In the genomic region with DNA sequence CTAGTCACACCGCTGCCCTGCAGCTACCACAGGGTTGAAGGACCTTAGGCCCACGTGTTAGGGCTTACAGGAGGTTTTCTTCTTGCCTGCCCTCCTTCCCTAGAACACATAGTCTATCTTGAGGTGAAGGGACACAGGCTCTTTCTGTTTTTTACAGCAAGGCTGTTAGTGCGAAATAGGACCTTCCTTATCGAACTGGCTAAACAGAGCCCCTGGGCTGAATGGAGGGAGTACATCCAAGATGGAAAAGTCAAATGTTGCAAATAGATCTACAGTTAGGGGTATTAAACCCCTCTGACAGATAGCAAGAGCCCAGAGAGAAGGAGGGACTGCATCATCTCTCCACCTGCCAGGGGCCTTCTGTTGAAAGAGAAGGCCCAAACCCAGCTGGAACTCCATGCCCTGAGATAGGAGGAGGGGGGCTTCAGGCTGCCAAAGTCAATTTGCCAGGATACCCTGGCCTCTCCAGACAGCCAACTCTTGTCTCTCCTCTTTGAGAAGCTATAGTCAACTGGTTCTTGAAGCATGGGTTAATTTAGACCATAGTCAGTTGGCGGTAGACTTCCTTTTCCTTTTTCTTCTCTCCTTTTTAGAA, we compare ENCODE assay signal across 13 mouse cellular contexts. TPM values are rescaled to one million over a fixed set of nuclear protein-coding genes. Genes with fewer than 3 reads are reported as not detected.
DNase-seq lines count a peak whose midpoint lies in the region; ATAC-seq and TF ChIP-seq lines count a peak whose summit lies in the region.
"Had no signal": no experiment of that assay in that cellular context is flagged by ENCODE, and none has a peak within 500 bp of the region (broad histone marks: within the 10 kb centered on the region; RNA-seq: fewer than 3 reads in every experiment).

No protein-coding gene starts in this region.

- no peak overlapping the region for H3K9ac ChIP-seq in limb, embryonic 12.5 days (replicated peaks)
- H3K9ac ChIP-seq in stomach, embryonic 15.5 days: no peak overlapping the region
- H3K9ac ChIP-seq: liver, postnatal 0 days had no signal

- H3K27ac ChIP-seq in cerebellum, adult 2 months (ENCODE audit: insufficient read depth, low read length): no peak overlapping the region
- peak overlapping the region; percentile 86 for H3K27ac ChIP-seq in layer of hippocampus, adult 2 months
- no peak overlapping the region for H3K27ac ChIP-seq in limb, embryonic 12.5 days
- H3K27ac ChIP-seq in stomach, embryonic 15.5 days: no peak overlapping the region

- no peaks in the 10 kb centered on the region for H3K36me3 ChIP-seq in limb, embryonic 12.5 days
- H3K36me3 ChIP-seq in stomach, embryonic 15.5 days: no peaks in the 10 kb centered on the region

- no peak for TF ChIP-seq CTCF in cerebellum, adult 2 months (IDR thresholded peaks at IDR 0.05; ENCODE audit: borderline replicate concordance, insufficient read depth, low read depth, low read length)
- no peak for TF ChIP-seq CTCF in layer of hippocampus, adult 2 months (conservative IDR thresholded peaks at IDR 0.05)

- no peak for DNase-seq in cerebellum, adult 2 months
- DNase-seq in cerebellum, postnatal 36 days: no peak
- no peak for DNase-seq in layer of hippocampus, adult 2 months (ENCODE audit: low spot score in 2 of 2)
- DNase-seq in layer of hippocampus, postnatal 10 days (ENCODE audit: low spot score in 2 of 2): no peak
- DNase-seq in thymus, postnatal 4 days: no peak
- DNase-seq in kidney, postnatal 14 days: no peak
- DNase-seq: liver, postnatal 0 days had no signal

- no peaks in the 10 kb centered on the region for H3K9me3 ChIP-seq in limb, embryonic 12.5 days
- H3K9me3 ChIP-seq in stomach, embryonic 15.5 days: no peaks in the 10 kb centered on the region

- H3K4me3 ChIP-seq in cerebellum, adult 2 months (replicated peaks; ENCODE audit: insufficient read depth, low read depth, low read length): peak overlapping the region; percentile 57
- H3K4me3 ChIP-seq in layer of hippocampus, adult 2 months: no peak overlapping the region; the same call in 1 of the 2 replicates
- H3K4me3 ChIP-seq in limb, embryonic 12.5 days (replicated peaks): peak overlapping the region; percentile 48; the same call in 1 of the 2 replicates
- H3K4me3 ChIP-seq in stomach, embryonic 15.5 days (replicated peaks): no peak overlapping the region

- no peak for TF ChIP-seq POLR2A in cerebellum, adult 2 months (IDR thresholded peaks at IDR 0.05; ENCODE audit: borderline replicate concordance, insufficient read depth, low read length)

- H3K27me3 ChIP-seq in cerebellum, adult 2 months (ENCODE audit: control insufficient read depth, insufficient read depth, low read length): no peaks in the 10 kb centered on the region
- peaks cover 59% of the 10 kb centered on the region for H3K27me3 ChIP-seq in limb, embryonic 12.5 days
- peaks cover 79% of the 10 kb centered on the region for H3K27me3 ChIP-seq in stomach, embryonic 15.5 days (replicated peaks)

- H3K4me2 ChIP-seq in limb, embryonic 12.5 days: peak overlapping the region; percentile 94
- peak overlapping the region; percentile 62; the same call in 1 of the 2 replicates for H3K4me2 ChIP-seq in stomach, embryonic 15.5 days

- no peak for ATAC-seq in limb, embryonic 12.5 days (ENCODE audit: insufficient number of reproducible peaks, insufficient read depth, low FRiP score, low TSS enrichment, low read depth)
- ATAC-seq in stomach, embryonic 15.5 days (ENCODE audit: insufficient read depth, low FRiP score, low read depth): no peak
- ATAC-seq: inflammation-experienced regulatory T-cells, adult 6 months; liver, postnatal 0 days had no signal

- H3K4me1 ChIP-seq in cerebellum, adult 2 months (ENCODE audit: control insufficient read depth, insufficient read depth, low read length): peaks cover 21% of the 10 kb centered on the region
- peaks cover 45% of the 10 kb centered on the region for H3K4me1 ChIP-seq in limb, embryonic 12.5 days (replicated peaks)
- peaks cover 15% of the 10 kb centered on the region for H3K4me1 ChIP-seq in stomach, embryonic 15.5 days

- 66% methylated on average over 5 of the region's 5 CpGs for WGBS in cerebellum, adult 2 months
- WGBS in limb, embryonic 12.5 days: 61% methylated on average over 5 of the region's 5 CpGs
- 59% methylated on average over 5 of the region's 5 CpGs for WGBS in stomach, embryonic 15.5 days

RNA-seq across cellular contexts. Expression of gene Gm5089, which starts 0.7 kb away (rescaled TPM):
- 0.49 TPM in 2 replicates for polyA plus RNA-seq in cerebellum, adult 2 months (2012; rRNA removed)
- under 1 TPM; 0.17 to 0.36 TPM for total RNA-seq in layer of hippocampus, adult 2 months (2021)
- total RNA-seq in layer of hippocampus, postnatal 10 days (2021): under 1 TPM; 0.23 to 0.38 TPM
- polyA plus RNA-seq in limb, embryonic 12.5 days (2016; fragmentation: Nextera tagmentation; extraction: Ambion mirVana): 0.14 and 0.23 TPM in 2 replicates
- polyA plus RNA-seq in stomach, embryonic 15.5 days (2015; fragmentation: Nextera tagmentation; extraction: Ambion mirVana): 0.06 TPM in 1 of 2 replicates, not detected in the other
- total RNA-seq: adrenal gland, postnatal 25 days had no signal
- polyA plus RNA-seq: inflammation-experienced regulatory T-cells, adult 6 months; liver, postnatal 0 days had no signal

RNA-seq across cellular contexts. Expression of gene Zic5, which starts 13.8 kb away (rescaled TPM):
- 27.5 and 30.4 TPM in 2 replicates for polyA plus RNA-seq in cerebellum, adult 2 months (2012; rRNA removed)
- 1 to 10 TPM; 3.9 to 4.4 TPM for total RNA-seq in layer of hippocampus, adult 2 months (2021)
- 1 to 10 TPM; 4.3 to 5.4 TPM for total RNA-seq in layer of hippocampus, postnatal 10 days (2021)
- 8.0 TPM in 2 replicates for polyA plus RNA-seq in limb, embryonic 12.5 days (2016; fragmentation: Nextera tagmentation; extraction: Ambion mirVana)
- not detected in 2 replicates for polyA plus RNA-seq in stomach, embryonic 15.5 days (2015; fragmentation: Nextera tagmentation; extraction: Ambion mirVana)
- total RNA-seq: adrenal gland, postnatal 25 days had no signal
- polyA plus RNA-seq: liver, postnatal 0 days had no signal

RNA-seq across cellular contexts. Expression of gene Zic2, which starts 23.6 kb away (rescaled TPM):
- polyA plus RNA-seq in cerebellum, adult 2 months (2012; rRNA removed): 157 and 186 TPM in 2 replicates
- 10 to 100 TPM; 17.7 to 21.9 TPM for total RNA-seq in layer of hippocampus, adult 2 months (2021)
- total RNA-seq in layer of hippocampus, postnatal 10 days (2021): 10 to 100 TPM; 23.7 to 25.4 TPM
- 6.2 and 8.0 TPM in 2 replicates for polyA plus RNA-seq in limb, embryonic 12.5 days (2016; fragmentation: Nextera tagmentation; extraction: Ambion mirVana)
- polyA plus RNA-seq in stomach, embryonic 15.5 days (2015; fragmentation: Nextera tagmentation; extraction: Ambion mirVana): not detected in 2 replicates
- total RNA-seq: adrenal gland, postnatal 25 days had no signal
- polyA plus RNA-seq: inflammation-experienced regulatory T-cells, adult 6 months; liver, postnatal 0 days had no signal

RNA-seq across cellular contexts. Expression of gene Gm10837, which starts 38.7 kb away (rescaled TPM):
- polyA plus RNA-seq in cerebellum, adult 2 months (2012; rRNA removed): 2.7 TPM in 2 replicates
- not detected for total RNA-seq in layer of hippocampus, adult 2 months (2021)
- total RNA-seq in layer of hippocampus, postnatal 10 days (2021): not detected
- 0.14 and 0.18 TPM in 2 replicates for polyA plus RNA-seq in limb, embryonic 12.5 days (2016; fragmentation: Nextera tagmentation; extraction: Ambion mirVana)
- not detected in 2 replicates for polyA plus RNA-seq in stomach, embryonic 15.5 days (2015; fragmentation: Nextera tagmentation; extraction: Ambion mirVana)
- total RNA-seq: adrenal gland, postnatal 25 days; layer of hippocampus, postnatal 36 days had no signal
- polyA plus RNA-seq: cortical plate, adult 2 months; liver, postnatal 0 days had no signal

Comparison
In these comparisons a context has a peak if more than half of its experiments do, and no peak if none do; other contexts are left out.
1. H3K4me3 ChIP-seq: peak in cerebellum, adult 2 months (single experiment) and limb, embryonic 12.5 days (single experiment); none in layer of hippocampus, adult 2 months (single experiment) and stomach, embryonic 15.5 days (single experiment).
2. RNA of gene Zic2, which starts 23.6 kb away (polyA plus RNA-seq): 157 to 186 TPM in cerebellum, adult 2 months; 6.2 to 8.0 TPM in limb, embryonic 12.5 days and not detected in stomach, embryonic 15.5 days; every median in the first group is over 10 times any median in the second.